Mouse (Mus musculus) heart, embryonic 12.5 days (tissue): ENCODE measurements around the gene Mtmr10. TPM values are rescaled to one million over a fixed set of nuclear protein-coding genes. Genes with fewer than 3 reads are reported as not detected.

Experiments
- ATAC-seq: fragments of 200-750 bp; cut with Nextera tagmentation; 2 replicates; pipeline ENCODE4 v1.8.0; 2017; ENCODE audit warnings: moderate TSS enrichment, moderate library complexity; ENCODE audit not compliant: insufficient number of reproducible peaks, low FRiP score
- H3K27ac ChIP-seq: fragments of 300-500 bp; sonication (generic); 2 replicates; pipeline ENCODE4 v1.5.1; 2016; ENCODE audit warnings: mild to moderate bottlenecking, moderate library complexity; ENCODE audit not compliant: poor library complexity, severe bottlenecking
- H3K27me3 ChIP-seq: fragments of 300-500 bp; sonication (generic); replicated peaks from 2 replicates; pipeline ENCODE4 v1.6.1; 2016; ENCODE audit warnings: mild to moderate bottlenecking, moderate library complexity
- H3K36me3 ChIP-seq: fragments of 300-500 bp; sonication (generic); 2 replicates; pipeline ENCODE4 v1.6.1; 2016; ENCODE audit warnings: mild to moderate bottlenecking, moderate library complexity
- H3K4me1 ChIP-seq: fragments of 300-500 bp; sonication (generic); replicated peaks from 2 replicates; pipeline ENCODE4 v1.6.1; 2016; ENCODE audit warnings: mild to moderate bottlenecking
- H3K4me2 ChIP-seq: fragments of 300-500 bp; sonication (generic); 2 replicates; pipeline ENCODE4 v1.6.1; 2016; ENCODE audit warnings: mild to moderate bottlenecking, moderate library complexity
- H3K4me3 ChIP-seq: fragments of 300-500 bp; sonication (generic); 2 replicates; pipeline ENCODE4 v1.5.1; 2016; ENCODE audit warnings: mild to moderate bottlenecking
- H3K9ac ChIP-seq: fragments of 300-500 bp; sonication (generic); 2 replicates; pipeline ENCODE4 v1.6.1; 2016; ENCODE audit warnings: mild to moderate bottlenecking, moderate library complexity
- H3K9me3 ChIP-seq: fragments of 300-500 bp; sonication (generic); replicated peaks from 2 replicates; pipeline ENCODE4 v1.6.1; 2016; ENCODE audit warnings: mild to moderate bottlenecking, moderate library complexity
- WGBS: fragments of 180-500 bp; shearing (Covaris S2); methylation state at CpG from one replicate; pipeline ENCODE4 v1.1.7; 2016; 5-methylcytosine and 5-hydroxymethylcytosine counted together
- polyA plus RNA-seq: library from polyadenylated mRNA; unstranded; fragments of >200 nt; fragmentation: Nextera tagmentation; extraction: Ambion mirVana; gene quantifications from 2 replicates; pipeline ENCODE4 v1.2.1, GENCODE M21; 2016

The Mtmr10 gene
- polyA plus RNA-seq, 1 experiment from 2014 or later, result 7.8 TPM

DNA sequence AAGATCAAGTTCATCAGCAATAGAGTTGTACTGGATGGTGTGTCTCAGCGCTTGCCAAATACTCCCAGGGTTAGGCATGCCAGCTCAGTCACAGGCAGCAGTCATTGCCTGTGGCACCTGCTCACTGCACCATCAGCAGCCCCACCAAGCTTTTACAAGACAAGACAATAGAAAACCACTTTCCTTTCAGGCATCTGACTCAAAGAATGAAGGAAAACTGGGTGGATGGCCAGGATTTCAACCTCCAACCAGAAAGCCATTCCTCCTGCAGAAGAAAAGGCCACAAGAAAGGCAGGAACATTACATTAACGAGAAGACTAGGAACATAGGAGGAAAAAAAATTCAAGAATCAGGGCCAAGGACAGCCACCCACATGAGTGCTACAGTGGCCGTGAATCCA is 33.7 kb upstream of the Mtmr10 start:
- H3K4me2 ChIP-seq, result no peak overlapping the region
- H3K4me3 ChIP-seq, result no peak overlapping the region
- no peak overlapping the region for H3K9ac ChIP-seq
- ATAC-seq, result no peak
- H3K4me1 ChIP-seq, result peaks cover 8% of the 10 kb centered on the region; the same call in 1 of the 2 replicates
- 80% methylated on average over 3 of the region's 3 CpGs for WGBS
- no peak overlapping the region for H3K27ac ChIP-seq
- no peaks in the 10 kb centered on the region for H3K36me3 ChIP-seq
- H3K9me3 ChIP-seq, result no peaks in the 10 kb centered on the region
- H3K27me3 ChIP-seq, result no peaks in the 10 kb centered on the region

DNA sequence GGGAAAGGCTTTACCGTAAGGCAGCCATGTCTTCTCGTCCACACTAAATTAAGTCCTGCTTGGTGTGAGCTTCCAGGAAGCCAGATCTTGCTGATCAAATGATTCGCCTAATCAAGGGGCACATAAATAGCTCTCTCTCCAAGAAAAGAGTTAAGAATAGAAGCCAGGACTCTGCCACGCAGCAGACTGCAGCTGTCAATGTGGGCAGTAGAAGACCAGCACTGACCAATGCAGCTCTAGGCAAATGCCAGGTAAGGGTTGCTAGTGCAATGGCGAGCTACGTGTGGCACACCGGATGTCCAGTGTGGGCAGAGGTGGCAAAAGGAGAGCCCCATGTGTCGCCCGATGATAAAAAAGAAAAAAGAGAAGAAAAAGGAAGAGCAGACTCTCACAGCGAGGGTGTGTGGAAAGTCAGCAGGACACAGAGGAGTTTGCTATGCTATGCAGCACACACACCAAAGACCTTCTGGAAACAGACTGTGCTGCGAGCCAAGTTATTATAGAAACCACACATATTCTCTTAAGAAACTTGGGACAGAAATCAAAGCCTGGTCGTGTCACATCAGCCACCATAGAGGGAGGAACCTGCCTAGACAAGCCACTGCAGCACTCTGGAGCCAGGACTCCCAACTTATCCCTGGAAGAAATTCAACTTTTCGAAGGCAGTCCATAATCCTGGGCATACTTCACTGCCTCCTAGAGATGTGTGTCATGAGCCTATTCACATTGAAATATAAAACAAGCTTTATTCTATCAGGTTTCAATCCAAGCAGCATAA is 21.8 kb upstream of the Mtmr10 start:
- Histone ChIP-seq H3K4me3 (no peak overlapping the region), H3K9ac (no peak overlapping the region), H3K27me3 (peaks cover 30% of the 10 kb centered on the region), H3K27ac (no peak overlapping the region), H3K4me1 (no peaks in the 10 kb centered on the region; the same call in 1 of the 2 replicates), H3K9me3 (0 out of 2 replicates have a peak, but pooled peaks cover 4% of the 10 kb centered on the region), H3K36me3 (no peaks in the 10 kb centered on the region), H3K4me2 (no peak overlapping the region)
- WGBS, result 74% methylated on average over 13 of the region's 13 CpGs
- ATAC-seq, result no peak

DNA sequence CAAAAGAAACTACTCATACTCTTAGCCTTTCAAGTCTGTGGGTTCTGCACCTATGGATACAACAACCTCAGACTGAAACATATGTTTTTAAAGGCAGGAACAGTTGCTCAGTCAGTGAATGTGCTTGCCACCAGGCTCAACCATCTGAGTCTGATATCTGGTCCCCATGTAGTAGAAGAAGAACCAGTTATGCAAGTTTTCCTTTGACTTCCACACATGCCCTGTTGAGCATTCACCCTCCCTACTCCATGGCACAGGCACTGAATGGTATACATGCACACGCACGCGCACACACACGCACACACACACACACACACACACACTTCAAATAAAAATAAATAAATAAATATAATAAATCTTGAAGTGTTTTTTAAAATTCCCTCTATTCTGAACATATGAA is 20.9 kb upstream of the Mtmr10 start:
- Histone ChIP-seq H3K9me3 (0 out of 2 replicates have a peak, but pooled peaks cover 4% of the 10 kb centered on the region), H3K4me1 (no peaks in the 10 kb centered on the region; the same call in 1 of the 2 replicates), H3K4me2 (no peak overlapping the region), H3K36me3 (no peaks in the 10 kb centered on the region), H3K27ac (no peak overlapping the region), H3K4me3 (no peak overlapping the region), H3K27me3 (peaks cover 30% of the 10 kb centered on the region), H3K9ac (no peak overlapping the region)
- WGBS, result 89% methylated on average over 4 of the region's 4 CpGs
- no peak for ATAC-seq

DNA sequence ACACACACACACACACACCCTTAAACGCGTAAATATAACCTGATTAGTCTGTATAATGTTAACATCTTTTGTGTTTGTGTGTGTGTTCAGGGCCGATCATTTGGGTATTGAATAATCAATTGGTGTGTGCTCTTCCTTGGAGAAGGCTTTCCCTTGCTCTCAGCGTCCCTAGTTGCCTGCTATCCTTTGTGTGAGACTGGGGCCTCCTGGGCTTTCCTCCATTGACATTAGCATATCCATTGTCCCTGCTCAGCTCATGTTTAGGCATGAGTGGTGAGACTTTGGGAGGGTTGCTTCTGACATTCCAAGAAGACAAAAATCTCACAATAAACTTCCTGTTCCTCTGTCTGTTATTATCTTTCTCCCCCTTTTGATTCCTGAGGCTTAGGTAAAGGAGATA is 15.5 kb upstream of the Mtmr10 start:
- no peaks in the 10 kb centered on the region; the same call in 1 of the 2 replicates for H3K4me1 ChIP-seq
- no peak overlapping the region for H3K4me3 ChIP-seq
- no peaks in the 10 kb centered on the region for H3K36me3 ChIP-seq
- whole genome bisulfite sequencing, result 57% methylated on average over 4 of the region's 4 CpGs
- no peak overlapping the region for H3K27ac ChIP-seq
- ATAC-seq, result no peak
- H3K9me3 ChIP-seq, result no peaks in the 10 kb centered on the region
- H3K9ac ChIP-seq, result no peak overlapping the region
- peaks cover 30% of the 10 kb centered on the region for H3K27me3 ChIP-seq
- no peak overlapping the region for H3K4me2 ChIP-seq

DNA sequence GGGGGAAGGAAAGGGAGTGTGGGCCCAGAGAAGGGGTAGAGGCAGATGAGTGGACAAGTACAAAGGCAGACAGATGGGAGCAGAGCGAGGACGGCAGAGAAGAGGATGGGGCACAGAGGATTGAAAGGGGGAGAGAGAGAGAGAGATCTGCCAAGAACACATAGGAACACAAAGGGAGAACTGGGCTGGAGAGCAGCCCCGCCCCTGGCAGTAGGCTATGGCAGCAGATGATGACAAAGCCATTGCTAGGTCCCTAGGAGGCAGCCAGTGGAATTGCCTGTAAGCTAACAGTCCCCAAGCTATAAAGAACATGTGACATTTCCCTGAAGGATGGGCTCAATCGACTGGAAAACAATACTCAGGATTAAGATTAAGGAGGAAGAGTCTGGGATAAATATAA is 11.9 kb upstream of the Mtmr10 start:
- Histone ChIP-seq H3K36me3 (no peaks in the 10 kb centered on the region), H3K9me3 (no peaks in the 10 kb centered on the region), H3K27ac (no peak overlapping the region), H3K4me2 (no peak overlapping the region), H3K9ac (no peak overlapping the region), H3K4me1 (no peaks in the 10 kb centered on the region), H3K4me3 (no peak overlapping the region), H3K27me3 (peaks cover under 1% of the 10 kb centered on the region; the same call in 1 of the 2 replicates)
- ATAC-seq, result no peak
- 78% methylated on average over 4 of the region's 4 CpGs for WGBS

DNA sequence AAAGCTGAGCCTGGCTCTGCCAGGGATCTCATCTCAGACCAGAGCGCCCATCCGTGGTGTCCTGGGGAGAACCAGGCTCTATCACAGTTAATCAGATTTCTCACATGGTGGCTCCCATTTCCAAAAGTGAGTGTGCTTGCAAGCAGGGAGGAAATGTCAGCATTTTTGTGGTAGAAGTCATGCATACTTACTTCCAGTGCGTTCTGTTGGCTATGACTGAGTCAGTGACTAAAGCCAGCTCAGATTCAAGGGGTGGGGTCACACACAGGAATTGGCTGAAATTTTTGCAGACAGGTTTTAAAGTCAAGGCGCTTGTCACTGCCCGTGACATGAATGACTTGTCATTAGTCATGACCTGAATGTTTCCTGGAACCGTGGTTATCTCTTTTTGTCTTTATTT is 10.5 kb upstream of the Mtmr10 start:
- Histone ChIP-seq H3K9ac (no peak overlapping the region), H3K27me3 (no peaks in the 10 kb centered on the region), H3K27ac (no peak overlapping the region), H3K9me3 (no peaks in the 10 kb centered on the region), H3K36me3 (no peaks in the 10 kb centered on the region), H3K4me1 (no peaks in the 10 kb centered on the region), H3K4me2 (no peak overlapping the region), H3K4me3 (no peak overlapping the region)
- 44% methylated on average over 6 of the region's 6 CpGs for WGBS
- ATAC-seq, result no peak

DNA sequence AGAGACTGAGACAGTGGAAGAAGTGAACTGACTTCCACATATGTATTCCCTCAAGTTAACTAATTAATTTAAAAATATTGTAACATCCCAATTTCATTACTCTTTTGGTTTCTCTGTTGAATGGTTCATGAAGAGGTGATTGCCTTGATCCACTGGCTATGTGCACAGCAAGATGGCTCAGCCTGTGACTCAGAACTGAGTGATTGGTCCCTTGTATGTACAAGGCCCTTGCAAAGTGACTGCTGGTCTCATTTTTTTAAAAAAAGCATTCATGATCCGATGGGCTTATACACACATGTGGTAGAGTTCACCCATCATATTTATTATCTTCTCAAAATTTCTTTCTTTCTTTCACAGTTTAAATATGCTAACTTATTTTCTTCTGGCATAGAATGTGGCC is 8.9 kb upstream of the Mtmr10 start:
- ATAC-seq, result no peak
- Histone ChIP-seq H3K9me3 (no peaks in the 10 kb centered on the region), H3K4me1 (no peaks in the 10 kb centered on the region), H3K36me3 (no peaks in the 10 kb centered on the region), H3K4me3 (no peak overlapping the region), H3K27ac (no peak overlapping the region), H3K4me2 (no peak overlapping the region), H3K9ac (no peak overlapping the region), H3K27me3 (no peaks in the 10 kb centered on the region)
- 81% methylated on average over 1 of the region's 1 CpGs for WGBS

DNA sequence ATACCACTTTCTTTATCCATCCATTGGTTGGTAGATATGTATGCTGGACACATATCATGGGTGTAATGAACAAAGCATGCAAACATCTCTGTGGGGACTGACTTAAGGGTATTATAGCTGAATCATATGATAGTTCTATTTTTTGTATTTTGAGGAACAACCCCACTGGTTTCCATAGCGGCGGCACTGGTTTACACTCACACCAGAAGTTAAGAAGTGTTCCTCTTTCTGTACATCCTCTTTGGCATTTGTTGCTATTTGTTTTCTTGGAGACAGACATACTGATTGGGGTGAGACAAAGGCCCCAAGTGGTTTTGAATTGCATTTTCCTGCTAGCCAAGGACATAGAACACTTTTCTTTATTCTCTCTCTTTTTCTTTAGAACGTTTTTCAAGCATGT is 7.9 kb upstream of the Mtmr10 start:
- 73% methylated on average over 3 of the region's 3 CpGs for WGBS
- no peak for ATAC-seq
- Histone ChIP-seq H3K4me2 (no peak overlapping the region), H3K27ac (no peak overlapping the region), H3K4me3 (no peak overlapping the region), H3K4me1 (no peaks in the 10 kb centered on the region), H3K27me3 (no peaks in the 10 kb centered on the region), H3K36me3 (no peaks in the 10 kb centered on the region), H3K9me3 (no peaks in the 10 kb centered on the region), H3K9ac (no peak overlapping the region)

DNA sequence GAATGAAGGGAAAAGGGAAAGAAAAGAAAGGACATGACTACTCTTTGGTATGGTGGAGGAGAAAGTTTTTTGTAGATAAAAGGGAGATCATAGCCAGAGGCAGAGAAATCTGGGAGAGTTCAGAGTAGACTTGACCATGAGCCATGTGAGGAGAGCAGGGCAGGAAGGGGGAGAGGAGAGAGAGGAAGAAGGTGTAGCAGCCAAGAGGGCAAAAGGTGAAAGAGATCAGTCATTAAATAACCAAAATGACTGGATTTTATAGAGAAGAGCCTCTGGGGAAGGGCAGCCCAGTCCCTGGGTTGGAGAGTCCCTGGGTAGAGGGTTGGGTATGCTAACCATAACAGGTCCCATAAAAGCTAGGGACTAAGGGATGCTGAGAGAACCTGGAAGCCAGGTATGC is 887 bp upstream of the Mtmr10 start:
- 0 out of 2 replicates have a peak, but pooled peaks cover 3% of the 10 kb centered on the region for H3K36me3 ChIP-seq
- peak overlapping the region; percentile 68 for H3K4me2 ChIP-seq
- no peak for ATAC-seq
- H3K9me3 ChIP-seq, result no peaks in the 10 kb centered on the region
- H3K27me3 ChIP-seq, result no peaks in the 10 kb centered on the region
- no peak overlapping the region for H3K4me3 ChIP-seq
- H3K4me1 ChIP-seq, result peaks cover 3% of the 10 kb centered on the region; the same call in 1 of the 2 replicates
- H3K27ac ChIP-seq, result no peak overlapping the region
- no peak overlapping the region for H3K9ac ChIP-seq

DNA sequence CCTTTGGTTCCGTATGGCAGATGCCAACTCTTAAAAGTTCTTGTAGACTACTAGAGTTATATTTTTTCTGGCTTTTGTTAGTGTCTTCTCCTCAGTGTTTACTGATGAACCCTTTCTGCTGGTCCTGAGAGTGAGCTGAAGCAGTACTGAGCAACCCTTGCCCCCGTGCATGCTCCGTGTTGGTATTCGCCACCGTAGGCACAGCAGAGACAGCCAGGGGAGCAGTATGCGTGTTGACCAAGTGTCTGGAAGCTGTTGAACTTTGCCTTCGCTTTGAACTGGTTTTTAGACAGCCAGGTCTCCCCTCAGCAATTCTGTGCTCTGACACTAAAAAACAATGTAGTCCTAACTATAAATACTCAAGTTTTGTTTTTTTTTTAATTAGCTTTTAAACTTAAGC is 2.0 kb downstream of the Mtmr10 start:
- Histone ChIP-seq H3K4me2 (no peak overlapping the region), H3K9me3 (no peaks in the 10 kb centered on the region), H3K27me3 (no peaks in the 10 kb centered on the region), H3K9ac (no peak overlapping the region), H3K4me3 (no peak overlapping the region), H3K4me1 (peaks cover 3% of the 10 kb centered on the region; the same call in 1 of the 2 replicates), H3K36me3 (peaks cover 9% of the 10 kb centered on the region; the same call in 1 of the 2 replicates), H3K27ac (no peak overlapping the region)
- no peak for ATAC-seq
- 88% methylated on average over 7 of the region's 7 CpGs for WGBS

DNA sequence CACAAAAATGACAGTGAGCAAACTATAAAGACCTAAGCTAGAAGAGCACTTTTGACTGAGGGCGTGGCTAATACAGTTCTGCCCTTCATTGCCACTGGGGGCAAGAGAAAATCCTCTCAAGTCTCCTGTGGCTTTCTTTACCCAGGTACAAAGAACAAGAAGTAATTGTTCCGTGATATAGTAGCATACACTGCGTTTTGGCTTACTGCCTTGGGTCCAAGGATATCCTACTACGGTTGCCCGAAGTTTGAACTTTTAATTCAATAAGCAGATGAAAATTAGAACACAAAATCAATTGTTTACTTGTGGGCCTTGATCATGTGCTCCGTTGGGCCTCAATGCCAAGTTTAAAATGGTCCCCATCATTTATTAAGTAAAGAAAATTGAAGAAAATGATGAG is 3.0 kb downstream of the Mtmr10 start:
- H3K4me1 ChIP-seq, result peaks cover 3% of the 10 kb centered on the region; the same call in 1 of the 2 replicates
- H3K27ac ChIP-seq, result no peak overlapping the region
- H3K9me3 ChIP-seq, result no peaks in the 10 kb centered on the region
- H3K27me3 ChIP-seq, result no peaks in the 10 kb centered on the region
- no peak for ATAC-seq
- H3K4me2 ChIP-seq, result no peak overlapping the region
- WGBS, result 92% methylated on average over 6 of the region's 6 CpGs
- H3K9ac ChIP-seq, result no peak overlapping the region
- H3K4me3 ChIP-seq, result no peak overlapping the region
- H3K36me3 ChIP-seq, result peaks cover 9% of the 10 kb centered on the region; the same call in 1 of the 2 replicates

DNA sequence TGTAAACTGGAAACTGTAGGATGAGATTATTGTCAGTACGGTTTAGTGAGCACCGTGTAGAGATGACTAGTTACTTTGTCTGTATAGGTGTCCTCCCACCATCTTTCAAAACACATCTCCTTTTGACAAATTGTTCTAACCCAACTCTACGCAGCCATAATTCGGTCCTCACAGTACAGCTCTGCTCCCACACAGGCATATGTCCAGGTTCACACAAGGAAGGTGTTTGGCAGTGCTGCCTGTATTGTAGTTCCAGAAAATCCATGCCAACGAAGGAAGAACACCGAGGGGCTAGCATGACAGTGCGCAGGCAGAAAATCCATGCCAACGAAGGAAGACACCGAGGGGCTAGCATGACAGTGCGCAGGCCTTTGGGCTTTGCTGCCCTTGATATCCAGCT is 4.3 kb downstream of the Mtmr10 start:
- H3K27me3 ChIP-seq, result no peaks in the 10 kb centered on the region
- peaks cover 9% of the 10 kb centered on the region; the same call in 1 of the 2 replicates for H3K36me3 ChIP-seq
- H3K4me2 ChIP-seq, result no peak overlapping the region
- no peak overlapping the region for H3K27ac ChIP-seq
- H3K9me3 ChIP-seq, result no peaks in the 10 kb centered on the region
- no peak overlapping the region for H3K9ac ChIP-seq
- 89% methylated on average over 10 of the region's 10 CpGs for WGBS
- ATAC-seq, result no peak
- peaks cover 3% of the 10 kb centered on the region; the same call in 1 of the 2 replicates for H3K4me1 ChIP-seq
- no peak overlapping the region for H3K4me3 ChIP-seq
